Mouse (Mus musculus) stomach, postnatal 0 days (tissue): ENCODE data around the gene Ccdc175. TPM values are rescaled to one million over a fixed set of nuclear protein-coding genes. Genes with fewer than 3 reads are reported as not detected.

ENCODE experiments used
- ATAC-seq: fragments of 200-750 bp; cut with Nextera tagmentation; 2 replicates; pipeline ENCODE4 v1.8.0; 2017; ENCODE audit not compliant: low FRiP score, low TSS enrichment
- DNase-seq: peaks from one replicate; pipeline ENCODE4 v3.0.0-alpha.2; 2016; ENCODE audit warnings: low spot score
- H3K27ac ChIP-seq: fragments of 300-500 bp; sonication (generic); replicated peaks from 2 replicates; pipeline ENCODE4 v1.5.1; 2014; ENCODE audit warnings: mild to moderate bottlenecking, control low read depth
- H3K27me3 ChIP-seq: fragments of 300-500 bp; sonication (generic); 2 replicates; pipeline ENCODE4 v1.6.1; 2014; ENCODE audit warnings: low read length; ENCODE audit not compliant: control insufficient read depth, insufficient read depth
- H3K36me3 ChIP-seq: fragments of 300-500 bp; sonication (generic); 2 replicates; pipeline ENCODE4 v1.6.1; 2014; ENCODE audit warnings: low read length, mixed read lengths; ENCODE audit not compliant: control insufficient read depth, insufficient read depth
- H3K4me1 ChIP-seq: fragments of 300-500 bp; sonication (generic); replicated peaks from 2 replicates; pipeline ENCODE4 v1.6.1; 2014; ENCODE audit warnings: antibody characterized with exemption; ENCODE audit not compliant: control insufficient read depth, insufficient read depth
- H3K4me2 ChIP-seq: fragments of 300-500 bp; sonication (generic); replicated peaks from 2 replicates; pipeline ENCODE4 v1.6.1; 2014; ENCODE audit warnings: low read depth, mild to moderate bottlenecking, control low read depth, moderate library complexity
- H3K4me3 ChIP-seq: fragments of 300-500 bp; sonication (generic); 2 replicates; pipeline ENCODE4 v1.5.1; 2014; ENCODE audit warnings: low read depth, low read length, control low read depth
- H3K9ac ChIP-seq: fragments of 300-500 bp; sonication (generic); 2 replicates; pipeline ENCODE4 v1.6.1; 2014; ENCODE audit warnings: mild to moderate bottlenecking, low read length, control low read depth, mixed read lengths
- H3K9me3 ChIP-seq: fragments of 300-500 bp; sonication (generic); 2 replicates; pipeline ENCODE4 v1.6.1; 2016; ENCODE audit warnings: low read length; ENCODE audit not compliant: control insufficient read depth
- CTCF ChIP-seq: IDR thresholded peaks from 2 replicates; pipeline ENCODE4 v1.5.1; 2016; ENCODE audit warnings: antibody characterized with exemption, low read depth, mild to moderate bottlenecking, moderate library complexity
- EP300 ChIP-seq: optimal IDR thresholded peaks from 2 replicates; pipeline ENCODE3; 2016; ENCODE audit warnings: antibody characterized with exemption
- WGBS: fragments of 180-500 bp; shearing (Covaris S2); extraction: QIAGEN DNeasy Blood & Tissue Kit; methylation state at CpG from one replicate; pipeline ENCODE4 v1.1.7; 2014; 5-methylcytosine and 5-hydroxymethylcytosine counted together
- polyA plus RNA-seq: library from polyadenylated mRNA; unstranded; fragments of >200 nt; fragmentation: Nextera tagmentation; extraction: Ambion mirVana; gene quantifications from 2 replicates; pipeline ENCODE4 v1.2.1, GENCODE M21; 2015

Gene Ccdc175
- polyA plus RNA-seq, 1 experiment from 2014 or later, result not detected

DNA sequence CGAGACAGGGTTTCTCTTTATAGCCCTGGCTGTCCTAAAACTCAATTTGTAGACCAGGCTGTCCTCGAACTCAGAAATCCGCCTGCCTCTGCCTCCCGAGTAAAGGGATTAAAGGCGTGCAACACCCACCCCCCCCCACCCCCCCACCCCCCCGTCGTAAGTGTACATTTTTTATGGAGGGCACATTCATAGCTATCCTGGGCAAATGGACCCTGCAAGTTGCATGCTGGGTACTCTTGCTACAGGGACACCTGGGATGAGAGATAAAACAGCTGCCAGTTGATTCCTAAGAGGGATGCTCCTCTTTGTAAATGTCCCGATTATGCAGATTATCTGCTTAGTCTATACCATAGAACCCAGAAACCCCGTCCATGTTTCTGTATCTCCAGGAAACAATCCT is 101.6 kb downstream of the Ccdc175 start:
- TF ChIP-seq CTCF, result no peak
- no peak for TF ChIP-seq EP300
- H3K27ac ChIP-seq, result no peak overlapping the region
- no peaks in the 10 kb centered on the region for H3K9me3 ChIP-seq
- H3K36me3 ChIP-seq, result no peaks in the 10 kb centered on the region; the same call in 1 of the 2 replicates
- WGBS, result 82% methylated on average over 9 of the region's 9 CpGs
- no peak for DNase-seq
- no peaks in the 10 kb centered on the region for H3K27me3 ChIP-seq
- ATAC-seq, result no peak
- H3K9ac ChIP-seq, result no peak overlapping the region
- no peak overlapping the region for H3K4me3 ChIP-seq
- H3K4me1 ChIP-seq, result peaks cover 3% of the 10 kb centered on the region
- H3K4me2 ChIP-seq, result no peak overlapping the region

DNA sequence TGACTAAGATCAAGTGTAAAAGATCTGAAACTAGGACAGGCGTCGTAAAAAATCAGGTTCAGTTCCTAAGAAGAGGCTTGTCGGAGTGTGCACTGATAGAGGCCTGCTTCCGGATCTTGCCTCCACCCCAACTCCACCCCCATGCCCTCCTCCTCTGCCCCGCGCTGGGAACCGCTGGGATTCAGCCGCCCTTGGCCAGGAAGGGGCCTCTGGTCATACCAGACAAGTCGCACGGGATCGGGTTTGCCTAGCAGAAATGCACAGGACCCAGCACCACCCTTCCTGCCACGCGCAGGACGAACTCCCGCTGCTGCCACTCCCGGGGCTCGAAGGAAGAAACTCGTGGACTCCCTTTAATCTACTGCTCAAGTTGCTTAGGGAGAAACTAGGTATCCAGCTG is 102.5 kb downstream of the Ccdc175 start:
- peak; percentile 40 for DNase-seq
- peaks cover 3% of the 10 kb centered on the region for H3K4me1 ChIP-seq
- no peaks in the 10 kb centered on the region; the same call in 1 of the 2 replicates for H3K36me3 ChIP-seq
- no peak overlapping the region for H3K4me3 ChIP-seq
- H3K4me2 ChIP-seq, result peak overlapping the region; percentile 39
- H3K27ac ChIP-seq, result no peak overlapping the region
- H3K27me3 ChIP-seq, result no peaks in the 10 kb centered on the region
- no peak overlapping the region; the same call in 1 of the 2 replicates for H3K9ac ChIP-seq
- TF ChIP-seq EP300, result no peak
- no peak for TF ChIP-seq CTCF
- 31% methylated on average over 18 of the region's 18 CpGs for WGBS
- no peak for ATAC-seq
- no peaks in the 10 kb centered on the region for H3K9me3 ChIP-seq

DNA sequence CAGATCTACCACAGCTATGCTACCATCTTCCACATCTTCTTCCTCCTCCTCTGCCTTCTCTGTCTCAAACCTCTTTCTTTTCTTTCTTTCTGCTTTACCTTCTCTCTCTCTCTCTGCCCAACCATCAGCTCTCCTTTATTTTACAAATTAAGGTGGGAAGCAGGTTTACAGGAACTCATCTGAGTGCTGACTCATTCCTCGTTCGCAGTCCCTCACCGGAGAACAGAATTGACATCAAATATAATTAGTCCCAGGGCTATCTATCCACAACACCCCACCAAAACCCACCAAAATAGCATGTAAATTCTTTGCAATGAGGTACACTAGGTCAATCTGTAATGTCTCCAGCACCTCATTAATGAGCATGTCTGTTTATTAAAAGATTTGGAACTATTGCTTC is 102.9 kb downstream of the Ccdc175 start:
- DNase-seq (no peak), ATAC-seq (no peak)
- H3K36me3 ChIP-seq, result no peaks in the 10 kb centered on the region; the same call in 1 of the 2 replicates
- H3K27ac ChIP-seq, result no peak overlapping the region
- H3K4me3 ChIP-seq, result no peak overlapping the region
- peaks cover 3% of the 10 kb centered on the region for H3K4me1 ChIP-seq
- no peak for TF ChIP-seq CTCF
- TF ChIP-seq EP300, result no peak
- H3K9me3 ChIP-seq, result no peaks in the 10 kb centered on the region
- 61% methylated on average over 3 of the region's 3 CpGs for WGBS
- H3K4me2 ChIP-seq, result peak overlapping the region; percentile 39
- no peaks in the 10 kb centered on the region for H3K27me3 ChIP-seq
- no peak overlapping the region; the same call in 1 of the 2 replicates for H3K9ac ChIP-seq

DNA sequence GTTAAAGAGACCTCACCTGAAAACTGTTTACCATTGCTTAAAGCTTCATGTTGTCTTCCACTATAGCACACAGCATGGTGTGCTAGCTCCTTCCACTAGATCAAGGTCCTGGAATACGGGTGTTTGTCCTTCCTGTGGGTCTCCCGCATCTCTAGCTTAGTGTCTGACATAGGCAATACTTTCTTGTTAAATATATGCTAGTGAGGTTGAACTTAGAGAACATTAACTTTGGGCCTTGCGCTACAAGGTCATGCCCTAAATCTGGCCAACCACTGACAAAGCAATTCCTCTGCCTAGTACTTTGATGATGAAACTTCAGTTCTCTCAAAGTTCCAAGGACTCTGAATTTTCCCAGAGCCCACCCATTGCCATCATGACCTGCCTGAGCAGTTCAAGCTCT is 106.6 kb downstream of the Ccdc175 start:
- no peaks in the 10 kb centered on the region for H3K27me3 ChIP-seq
- H3K4me2 ChIP-seq, result no peak overlapping the region
- H3K9me3 ChIP-seq, result no peaks in the 10 kb centered on the region
- no peaks in the 10 kb centered on the region; the same call in 1 of the 2 replicates for H3K36me3 ChIP-seq
- no peak overlapping the region for H3K9ac ChIP-seq
- no peak overlapping the region for H3K27ac ChIP-seq
- no peaks in the 10 kb centered on the region for H3K4me1 ChIP-seq
- WGBS, result 91% methylated on average over 3 of the region's 3 CpGs
- DNase-seq (no peak), ATAC-seq (no peak)
- TF ChIP-seq CTCF, result no peak
- TF ChIP-seq EP300, result no peak
- H3K4me3 ChIP-seq, result no peak overlapping the region

DNA sequence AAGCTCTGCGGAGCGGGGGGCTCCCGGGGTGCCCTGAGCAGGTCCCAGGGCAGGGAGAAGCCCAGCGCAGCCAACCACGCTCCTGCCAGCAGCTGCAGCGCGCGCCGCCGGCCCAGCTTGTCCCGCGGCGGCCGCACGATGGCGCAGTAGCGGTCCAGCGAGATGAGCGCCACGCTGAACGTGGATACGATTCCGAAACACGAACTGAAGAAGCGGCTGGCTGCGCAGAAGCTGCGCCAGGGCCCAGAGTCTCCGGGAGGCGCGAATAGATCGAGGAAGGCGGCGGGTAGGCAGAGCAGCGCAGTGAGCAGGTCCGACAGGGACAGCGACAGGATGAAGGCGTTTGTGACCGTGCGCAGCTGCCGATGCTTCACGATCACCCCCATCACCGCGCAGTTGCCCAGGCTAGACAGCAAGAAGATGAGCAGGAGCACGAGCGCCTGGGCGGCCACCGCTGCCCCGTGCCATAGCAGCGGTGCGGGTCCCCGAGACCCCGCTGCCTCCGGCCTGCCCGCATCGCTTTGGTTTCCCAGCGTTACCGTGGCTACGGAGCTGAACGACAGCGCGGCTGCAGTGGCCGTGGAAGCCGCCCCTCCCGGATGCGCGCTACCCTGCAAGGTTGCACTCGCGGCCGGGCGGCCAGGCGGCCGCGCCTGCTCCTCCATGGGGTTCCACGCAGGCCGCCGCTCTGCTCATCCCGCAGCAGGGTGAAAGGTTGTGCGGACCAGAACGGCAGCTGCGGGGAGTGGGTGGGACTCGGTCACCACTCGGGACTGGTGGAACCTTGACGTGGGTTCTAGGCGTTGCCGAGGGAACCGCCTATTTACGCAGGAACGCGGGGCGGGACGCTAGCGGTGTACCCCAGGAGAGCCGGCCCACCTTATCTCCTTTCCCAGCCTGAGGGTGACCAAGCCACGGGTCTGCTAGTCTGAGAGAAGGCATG is 114.2 kb downstream of the Ccdc175 start, which contains the start of gene Gpr135:
Gene Gpr135, minus strand, starts transcription at position 799 of the 943 bp plus-strand sequence.
- Histone ChIP-seq H3K27me3 (peaks cover 4% of the 10 kb centered on the region; the same call in 1 of the 2 replicates), H3K4me1 (0 out of 2 replicates have a peak, but pooled peaks cover 2% of the 10 kb centered on the region), H3K27ac (0 out of 2 replicates have a peak within 1 kb of the TSS, but pooled peaks have one; percentile 4), H3K9ac (peak within 1 kb of the TSS; percentile 59), H3K36me3 (no peaks in the 10 kb centered on the region), H3K4me2 (peak within 1 kb of the TSS; percentile 96), H3K9me3 (no peaks in the 10 kb centered on the region), H3K4me3 (peak within 1 kb of the TSS; percentile 60)
- ATAC-seq (peak; percentile 86), DNase-seq (peak; percentile 84)
- WGBS, result under 1% methylated on average over 91 of the region's 94 CpGs
- TF ChIP-seq CTCF (peak; percentile 88), EP300 (no peak)
